Mouse (Mus musculus) liver (tissue): ENCODE measurements at regions not wholly inside any gene's neighbourhood (a gene's known extent, or its start where the extent isn't known, plus 50 kb on each side); places are given as distances from the start of the nearest gene placed in this dataset.
"Not testable (repeated sequence)": the region's sequence is repeated elsewhere in the genome, so short reads cannot be mapped to it uniquely, and the experiment has no call there.

Experiments
- DNase-seq: peaks from one replicate; pipeline ENCODE4 v3.0.0-alpha.2; 2020; ENCODE audit warnings: mixed read lengths

DNA sequence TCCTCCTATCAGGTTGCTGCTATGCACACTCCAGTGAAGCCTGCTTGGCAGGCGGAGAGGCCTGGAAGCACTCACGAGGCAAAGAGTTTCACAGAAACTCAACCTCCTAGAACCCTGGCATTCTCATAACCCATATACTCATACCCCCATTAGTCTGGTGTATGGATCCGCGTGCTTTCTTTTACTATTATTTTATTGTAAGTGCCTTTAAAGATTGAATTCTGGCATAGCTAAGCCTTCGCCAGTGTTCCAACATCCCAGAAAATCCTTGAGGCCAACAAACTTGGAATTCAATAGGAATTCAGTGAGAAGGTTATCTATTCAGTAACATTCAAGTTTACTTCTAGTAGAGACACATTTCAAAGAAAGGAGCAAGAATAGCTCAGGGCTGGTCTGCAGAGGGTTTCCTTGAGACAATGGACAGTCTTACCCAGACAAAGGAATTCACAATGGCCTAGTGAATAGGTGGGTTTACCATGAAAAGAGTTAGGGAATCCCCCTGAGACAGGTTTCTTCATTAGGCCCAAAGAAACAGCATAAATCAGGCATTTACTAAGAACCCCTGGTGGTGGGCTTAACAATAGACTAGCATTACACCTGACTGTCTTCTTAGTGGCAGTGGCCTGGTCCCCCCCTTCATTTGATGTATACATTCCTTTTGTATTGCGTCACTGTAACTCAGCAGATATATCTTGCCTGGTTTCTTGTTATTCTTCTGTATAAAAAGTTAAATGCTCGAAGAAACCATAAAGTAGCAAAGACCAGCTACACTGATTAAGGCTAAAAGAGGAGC lies 80.8 kb upstream of the Gm15446 start:
- DNase-seq: not testable (repeated sequence)

DNA sequence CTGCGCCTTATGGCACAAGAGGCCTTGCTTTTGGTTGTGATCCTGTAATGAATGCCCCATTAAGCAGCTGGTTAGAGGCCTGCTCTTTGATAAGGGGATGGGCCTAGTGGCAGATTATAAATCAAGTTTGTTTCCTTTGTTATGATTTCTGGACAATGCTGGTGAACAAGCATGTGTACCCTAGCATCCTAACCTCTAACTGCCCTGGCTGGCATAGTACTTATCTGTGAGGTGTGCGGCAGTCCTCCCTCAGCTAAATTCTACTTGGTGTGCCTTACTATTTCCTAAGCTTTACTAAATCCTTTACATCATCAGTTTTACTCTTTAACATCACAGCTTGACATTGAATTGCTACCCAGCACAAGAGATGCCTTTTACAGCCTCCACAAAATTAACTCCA lies 79.0 kb upstream of the Gm15446 start:
- not testable (repeated sequence) for DNase-seq

DNA sequence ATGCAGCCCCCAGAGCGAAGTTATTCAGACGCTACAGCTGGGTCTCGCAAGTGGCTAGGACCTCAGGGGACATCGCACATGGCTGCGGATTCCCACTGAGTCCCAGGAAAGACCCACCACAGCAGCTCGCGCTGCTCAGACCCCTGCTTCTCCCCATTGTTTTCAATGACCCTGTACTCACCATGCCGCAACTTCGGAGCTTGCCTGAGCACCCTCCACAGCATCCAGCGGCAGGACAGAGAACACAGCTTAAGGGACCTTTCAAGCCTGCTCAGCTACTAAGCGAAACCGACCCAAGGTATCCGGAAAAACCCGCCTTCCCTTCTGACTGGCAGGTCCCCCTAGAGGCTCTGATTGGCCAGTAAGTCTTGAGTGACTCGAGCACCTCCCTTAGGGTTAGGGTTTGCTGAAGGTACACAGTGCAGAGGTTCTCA lies 78.4 kb upstream of the Gm15446 start:
- peak; percentile 69 for DNase-seq

DNA sequence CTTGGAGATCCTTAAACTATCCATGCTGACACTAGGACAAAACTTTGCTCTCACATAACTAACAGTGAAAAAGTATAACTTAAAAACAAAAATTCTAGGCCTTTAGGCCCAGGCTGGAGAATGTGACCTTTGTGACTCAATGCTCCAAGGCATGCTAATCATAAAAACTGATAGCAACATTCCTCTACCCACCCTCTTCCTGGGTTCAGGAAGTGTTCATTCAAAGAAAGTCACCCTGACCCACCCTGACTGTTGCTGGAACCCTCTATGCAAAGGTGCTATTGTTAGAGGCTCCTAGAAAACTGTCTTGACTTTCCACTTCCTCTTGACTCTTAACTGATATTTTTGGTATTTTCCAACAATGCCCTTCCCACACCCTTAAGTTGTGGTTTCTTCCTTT lies 72.0 kb upstream of the Gm15446 start:
- not testable (repeated sequence) for DNase-seq

DNA sequence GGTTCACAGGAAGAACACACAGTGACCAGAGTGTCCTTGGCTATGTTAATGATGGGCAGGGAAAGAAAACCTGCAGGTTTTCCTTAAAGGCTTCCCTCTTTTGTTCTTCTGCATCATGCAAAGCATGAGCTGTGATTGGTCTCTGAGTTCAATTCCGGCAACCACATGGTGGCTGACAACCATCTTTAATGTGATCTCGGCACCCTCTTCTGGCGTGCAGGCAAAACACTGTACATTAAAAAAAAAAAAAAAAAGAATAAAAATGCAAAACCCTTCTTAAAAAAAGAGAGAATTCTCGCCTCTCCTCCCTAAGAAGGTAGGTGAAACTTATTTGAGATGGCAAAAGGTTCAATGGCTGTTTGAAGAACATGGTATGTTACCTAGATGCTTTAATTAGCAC lies 62.8 kb upstream of the Gm15446 start:
- no peak for DNase-seq

DNA sequence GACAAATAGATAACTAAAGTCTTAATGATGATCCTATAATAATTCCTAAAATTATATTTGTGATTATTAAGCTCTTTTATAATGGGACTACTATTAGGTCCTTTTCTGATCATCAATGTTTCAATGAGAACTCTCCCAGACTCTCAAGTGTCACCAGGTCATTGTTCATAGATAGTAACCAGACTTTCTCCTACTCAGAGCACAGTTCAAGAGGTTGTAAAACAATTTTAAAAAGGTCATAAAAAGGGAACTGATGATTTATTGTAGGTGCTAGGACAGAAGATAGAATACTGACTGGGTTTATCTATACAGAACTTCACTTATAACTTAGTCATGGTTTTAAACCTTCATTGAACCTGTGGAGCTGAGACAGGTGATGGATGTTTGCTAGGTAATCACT lies 58.7 kb upstream of the Gm15446 start:
- DNase-seq: not testable (repeated sequence)

DNA sequence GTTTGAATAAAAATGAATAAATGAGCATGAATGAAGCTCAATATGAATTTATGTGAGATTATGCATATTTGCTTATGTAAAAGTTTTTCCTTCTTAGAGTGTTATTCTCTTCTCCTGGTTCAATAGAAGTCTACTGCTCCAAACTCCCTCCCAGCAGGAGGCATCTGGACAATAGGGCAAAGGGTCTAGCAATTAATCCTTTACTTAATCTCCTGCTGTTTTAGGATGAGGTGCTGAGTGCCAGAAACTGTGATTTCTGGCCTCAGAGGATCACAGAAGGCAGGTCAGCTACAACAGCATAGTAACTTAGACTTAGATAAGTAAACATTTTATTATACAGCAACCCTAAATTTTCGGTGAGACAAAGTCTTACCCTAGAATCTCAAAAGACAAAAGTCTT lies 57.6 kb upstream of the Gm15446 start:
- no peak for DNase-seq

DNA sequence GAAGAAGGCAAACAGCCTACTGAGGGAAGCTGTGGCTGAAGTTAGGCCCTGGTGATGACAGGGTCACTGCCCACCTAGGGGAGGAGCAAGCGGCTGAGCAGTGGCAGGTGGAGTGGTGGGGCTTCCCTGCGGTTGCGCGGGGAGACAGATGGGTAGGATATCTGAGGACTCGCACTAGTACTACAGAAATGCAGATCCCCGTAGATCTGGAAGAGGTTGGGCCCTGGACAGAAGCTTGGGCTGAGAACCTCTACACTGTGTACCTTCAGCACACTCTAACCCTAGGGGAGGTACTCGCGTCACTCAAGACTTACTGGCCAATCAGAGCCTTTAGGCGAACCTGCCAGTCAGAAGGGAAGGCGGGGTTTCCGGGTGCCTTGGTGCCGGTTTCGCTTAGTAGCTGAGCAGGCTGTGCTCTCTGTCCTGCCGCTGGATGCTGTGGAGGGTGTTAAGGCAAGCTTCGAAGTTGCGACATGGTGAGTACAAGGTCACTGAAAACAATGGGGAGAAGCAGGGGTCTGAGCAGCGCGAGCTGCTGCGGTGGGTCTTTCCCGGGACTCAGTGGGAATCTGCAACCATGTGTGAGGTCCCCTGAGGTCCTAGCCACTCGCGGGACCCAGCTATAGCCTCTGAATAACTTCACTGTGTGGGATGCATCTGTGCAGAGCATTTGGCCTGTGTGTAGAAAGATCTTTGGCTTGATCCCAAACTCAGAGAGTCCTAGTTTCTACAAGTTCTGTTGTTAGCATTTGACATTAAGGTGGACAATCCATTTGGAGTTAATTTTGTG lies 56.7 kb upstream of the Gm15446 start:
- peak; percentile 88 for DNase-seq

DNA sequence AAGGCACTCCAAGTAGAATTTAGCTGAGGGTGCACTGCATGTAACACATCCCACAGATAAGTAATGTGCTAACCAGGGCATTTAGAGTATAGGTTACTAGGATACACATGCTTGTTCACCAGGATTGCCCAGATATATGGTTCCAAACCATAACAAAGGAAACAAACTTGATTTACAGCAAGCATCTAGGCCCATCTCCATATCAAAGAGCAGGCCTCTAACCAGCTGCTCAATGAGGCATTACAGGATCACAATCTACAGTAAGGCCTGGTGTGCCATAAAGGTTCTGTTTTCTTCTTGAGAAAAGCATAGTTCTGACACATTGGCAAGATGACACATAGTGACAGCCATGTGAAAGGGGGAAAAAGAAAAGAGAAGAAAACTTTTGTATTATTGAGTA lies 56.0 kb upstream of the Gm15446 start:
- DNase-seq: not testable (repeated sequence)
